Mouse (Mus musculus) c-Kit-positive CD71-negative TER-119-negative erythroid progenitor cells, embryonic 14.5 days (primary cell): ENCODE measurements around the gene Sv2b.
A peak's percentile ranks its signal among the peaks of the same experiment; 100 is the strongest.
"Not testable (repeated sequence)": the region's sequence is repeated elsewhere in the genome, so short reads cannot be mapped to it uniquely, and the experiment has no call there.

Experiments
- DNase-seq: peaks from one replicate; pipeline ENCODE4 v3.0.0-alpha.2; 2013; ENCODE audit warnings: low read depth

Gene Sv2b

GRCm38 (mm10) chr7:75308457-75309312 lies at the start of gene Sv2b:
Gene Sv2b (minus strand): TSS chr7:75309262.
- no peak for DNase-seq

GRCm38 (mm10) chr7:75358284-75358851 lies 49.3 kb upstream of the Sv2b start:
- no peak for DNase-seq

- DNase-seq, result no peak
Measured at GRCm38 (mm10) chr7:75355521-75355920, 46.5 kb upstream of the Sv2b start.

GRCm38 (mm10) chr7:75352777-75353374 lies 43.8 kb upstream of the Sv2b start:
- no peak for DNase-seq

GRCm38 (mm10) chr7:75350172-75350571 lies 41.1 kb upstream of the Sv2b start:
- no peak for DNase-seq

- no peak for DNase-seq
Measured at GRCm38 (mm10) chr7:75332311-75332710, 23.2 kb upstream of the Sv2b start.

GRCm38 (mm10) chr7:75329740-75330142 lies 20.7 kb upstream of the Sv2b start:
- no peak for DNase-seq

- no peak for DNase-seq
Measured at GRCm38 (mm10) chr7:75328721-75329362, 19.8 kb upstream of the Sv2b start.

GRCm38 (mm10) chr7:75325273-75325672 lies 16.2 kb upstream of the Sv2b start:
- no peak for DNase-seq

- DNase-seq, result not testable (repeated sequence)
Measured at GRCm38 (mm10) chr7:75322742-75323141, 13.7 kb upstream of the Sv2b start.

- DNase-seq, result no peak
Measured at GRCm38 (mm10) chr7:75320009-75320408, 10.9 kb upstream of the Sv2b start.

- no peak for DNase-seq
Measured at GRCm38 (mm10) chr7:75318320-75318719, 9.3 kb upstream of the Sv2b start.

- no peak for DNase-seq
Measured at GRCm38 (mm10) chr7:75314873-75315272, 5.8 kb upstream of the Sv2b start.

GRCm38 (mm10) chr7:75309570-75309969 lies 508 bp upstream of the Sv2b start:
- no peak for DNase-seq

- DNase-seq, result no peak
Measured at GRCm38 (mm10) chr7:75308140-75308456, 964 bp downstream of the Sv2b start.

- no peak for DNase-seq
Measured at GRCm38 (mm10) chr7:75307570-75308087, 1.4 kb downstream of the Sv2b start.

- DNase-seq, result no peak
Measured at GRCm38 (mm10) chr7:75305901-75306465, 3.1 kb downstream of the Sv2b start.

- no peak for DNase-seq
Measured at GRCm38 (mm10) chr7:75302523-75303215, 6.4 kb downstream of the Sv2b start.

- DNase-seq, result no peak
Measured at GRCm38 (mm10) chr7:75299245-75299644, 9.8 kb downstream of the Sv2b start.

- DNase-seq, result no peak
Measured at GRCm38 (mm10) chr7:75296688-75297119, 12.4 kb downstream of the Sv2b start.

- DNase-seq, result peak; percentile 9
Measured at GRCm38 (mm10) chr7:75295228-75295865, 13.7 kb downstream of the Sv2b start.
